Mouse (Mus musculus) c-Kit-negative CD71-positive TER-119-positive erythroid progenitor cells, embryonic 14.5 days (primary cell): ENCODE measurements around the gene Nyx.
"Not testable (repeated sequence)": the region's sequence is repeated elsewhere in the genome, so short reads cannot be mapped to it uniquely, and the experiment has no call there.

Source experiments
- DNase-seq: peaks from one replicate; pipeline ENCODE4 v3.0.0-alpha.2; 2013; ENCODE audit warnings: low read depth, low spot score

Nyx gene

GRCm38 (mm10) chrX:13465810-13466209, at the start of gene Nyx:
Gene Nyx, plus strand, starts transcription at chrX:13466110.
- no peak for DNase-seq

DNA sequence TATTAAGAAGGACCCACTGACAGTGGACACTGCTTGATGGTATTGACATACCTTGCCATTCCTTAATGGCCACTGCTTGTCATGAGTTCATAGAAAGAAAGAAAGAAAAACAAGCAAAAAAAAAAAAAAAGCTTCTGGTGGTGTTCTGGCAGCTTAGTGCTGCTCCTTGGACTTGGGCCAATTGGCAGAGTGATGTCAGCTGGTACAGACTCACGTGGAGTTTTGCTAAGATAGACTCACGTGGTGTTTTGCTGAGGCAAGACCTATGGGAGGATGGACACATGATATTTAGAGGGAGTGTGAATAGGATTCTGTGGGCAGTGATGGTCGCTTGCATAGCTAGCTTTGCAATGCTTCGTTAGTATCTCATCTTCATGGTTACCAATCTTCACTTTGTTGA, 43.9 kb upstream of the Nyx start:
- no peak for DNase-seq

- no peak for DNase-seq
These were observed 34.5 kb upstream of the Nyx start for GRCm38 (mm10) chrX:13431421-13431820.

DNA sequence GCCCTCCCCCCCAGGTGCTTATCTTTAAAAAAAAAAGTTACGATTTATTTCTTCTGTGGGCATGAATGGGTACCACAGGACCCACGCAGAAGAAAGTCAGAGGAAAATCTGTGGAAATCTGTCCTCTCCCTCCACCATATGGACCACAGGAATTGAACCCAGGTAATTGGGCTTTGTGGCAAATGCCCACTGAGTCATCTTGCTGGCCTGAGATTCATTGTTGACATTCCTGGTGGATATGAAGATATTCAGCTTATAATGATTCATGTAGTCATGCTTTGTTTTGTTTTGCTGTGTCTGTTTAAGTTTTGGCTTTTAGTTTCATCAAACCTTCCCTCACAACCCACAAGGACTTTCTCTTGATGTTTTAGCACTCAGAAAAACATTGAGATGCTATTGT, 29.9 kb upstream of the Nyx start:
- not testable (repeated sequence) for DNase-seq

DNA sequence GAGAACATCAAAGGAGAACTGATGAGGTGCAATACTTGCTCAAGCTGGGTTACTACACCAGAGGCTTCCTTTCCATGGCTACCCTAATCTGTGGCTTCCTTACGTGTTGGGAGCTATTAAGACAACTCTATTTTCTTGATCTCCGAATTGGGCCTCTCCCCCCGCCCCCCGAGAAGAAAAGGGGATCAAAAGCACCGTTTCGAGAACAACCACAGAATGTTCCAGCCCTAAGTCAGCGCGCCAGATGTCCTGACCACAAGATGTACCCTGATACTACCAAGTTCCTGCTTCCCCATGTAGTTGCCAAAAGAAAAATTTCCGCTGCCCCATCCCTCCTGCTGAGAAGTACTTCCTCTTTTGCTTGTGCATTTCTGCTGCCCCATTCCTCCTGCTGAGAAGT, 9.4 kb upstream of the Nyx start:
- DNase-seq, result not testable (repeated sequence)

- no peak for DNase-seq
These were observed 7.1 kb upstream of the Nyx start for GRCm38 (mm10) chrX:13458766-13459165.

DNA sequence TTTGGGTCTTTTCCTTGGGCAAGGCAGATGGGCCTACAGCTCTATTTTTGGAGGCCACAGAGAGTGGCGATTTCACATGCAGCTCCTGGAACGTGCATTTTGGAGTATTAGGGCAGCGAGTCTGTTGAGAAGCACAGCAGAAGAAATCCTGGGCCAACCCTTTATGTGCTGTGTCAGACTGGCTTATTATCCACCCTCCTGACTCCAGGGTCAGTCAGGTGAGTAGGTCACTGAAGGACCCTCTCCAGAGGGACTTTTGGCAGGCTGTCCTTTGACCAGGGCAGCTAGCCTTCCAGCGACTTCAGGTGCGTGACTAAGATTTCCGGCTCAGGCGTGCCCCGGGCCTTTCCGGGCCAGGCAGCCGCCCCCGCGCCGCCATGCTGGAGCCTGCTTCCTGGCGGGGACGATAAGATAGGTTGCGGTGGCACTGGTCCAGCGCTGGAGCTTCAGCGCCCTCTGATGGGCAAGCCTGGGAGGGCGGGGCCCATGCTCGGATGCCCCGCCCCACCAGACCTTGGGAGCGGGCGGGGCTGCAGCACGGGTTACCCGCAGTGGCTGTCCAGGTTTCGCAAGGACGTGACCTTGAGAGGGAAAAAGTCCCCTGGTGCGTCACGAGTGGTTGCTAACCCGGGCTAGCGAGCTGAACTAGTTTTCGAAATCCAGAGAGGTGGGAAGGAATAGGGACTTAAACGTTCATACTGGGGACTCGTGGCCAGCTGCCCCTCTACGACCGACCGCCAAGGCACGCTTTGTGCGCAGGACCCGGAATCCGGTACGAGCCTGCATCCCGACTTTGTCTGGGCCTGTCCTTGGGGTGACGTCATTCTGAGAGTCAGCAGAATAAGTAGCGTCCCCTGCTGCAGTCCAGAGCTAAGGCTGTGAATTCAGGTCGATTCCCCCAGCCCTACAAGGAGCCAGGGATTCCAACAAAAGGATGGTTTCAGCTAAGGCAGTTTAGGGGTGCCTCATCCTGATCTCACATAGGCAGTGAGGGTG, 4.3 kb upstream of the Nyx start:
- peak; percentile 74 for DNase-seq

DNA sequence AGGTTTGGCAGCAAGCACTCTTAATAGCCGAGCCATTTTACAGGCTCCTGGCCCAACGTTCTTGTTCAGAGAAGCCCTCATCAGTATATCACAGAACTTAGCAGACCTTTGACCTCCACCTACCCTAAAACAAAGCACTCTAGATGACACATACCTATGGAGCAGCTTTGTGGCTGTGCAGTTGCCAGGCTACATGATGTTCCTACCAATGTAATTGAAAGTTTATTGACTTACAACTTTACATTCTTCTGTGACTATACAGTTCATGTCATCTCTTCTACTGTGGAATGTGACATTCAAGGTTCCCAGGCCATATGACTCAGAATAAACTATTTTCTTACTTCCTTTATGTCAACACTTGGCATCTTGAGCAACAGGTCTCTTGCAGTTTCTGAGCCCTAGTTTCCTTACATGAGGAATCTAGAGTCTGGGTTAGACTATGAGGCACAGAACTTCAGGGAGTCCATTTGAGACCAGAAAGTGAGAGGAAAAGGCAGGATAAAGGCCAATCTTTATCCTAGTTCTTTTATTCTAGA, 2.9 kb upstream of the Nyx start:
- DNase-seq, result no peak

GRCm38 (mm10) chrX:13466681-13467080, 771 bp downstream of the Nyx start:
- no peak for DNase-seq

GRCm38 (mm10) chrX:13467121-13467571, 1.2 kb downstream of the Nyx start:
- DNase-seq, result no peak

DNA sequence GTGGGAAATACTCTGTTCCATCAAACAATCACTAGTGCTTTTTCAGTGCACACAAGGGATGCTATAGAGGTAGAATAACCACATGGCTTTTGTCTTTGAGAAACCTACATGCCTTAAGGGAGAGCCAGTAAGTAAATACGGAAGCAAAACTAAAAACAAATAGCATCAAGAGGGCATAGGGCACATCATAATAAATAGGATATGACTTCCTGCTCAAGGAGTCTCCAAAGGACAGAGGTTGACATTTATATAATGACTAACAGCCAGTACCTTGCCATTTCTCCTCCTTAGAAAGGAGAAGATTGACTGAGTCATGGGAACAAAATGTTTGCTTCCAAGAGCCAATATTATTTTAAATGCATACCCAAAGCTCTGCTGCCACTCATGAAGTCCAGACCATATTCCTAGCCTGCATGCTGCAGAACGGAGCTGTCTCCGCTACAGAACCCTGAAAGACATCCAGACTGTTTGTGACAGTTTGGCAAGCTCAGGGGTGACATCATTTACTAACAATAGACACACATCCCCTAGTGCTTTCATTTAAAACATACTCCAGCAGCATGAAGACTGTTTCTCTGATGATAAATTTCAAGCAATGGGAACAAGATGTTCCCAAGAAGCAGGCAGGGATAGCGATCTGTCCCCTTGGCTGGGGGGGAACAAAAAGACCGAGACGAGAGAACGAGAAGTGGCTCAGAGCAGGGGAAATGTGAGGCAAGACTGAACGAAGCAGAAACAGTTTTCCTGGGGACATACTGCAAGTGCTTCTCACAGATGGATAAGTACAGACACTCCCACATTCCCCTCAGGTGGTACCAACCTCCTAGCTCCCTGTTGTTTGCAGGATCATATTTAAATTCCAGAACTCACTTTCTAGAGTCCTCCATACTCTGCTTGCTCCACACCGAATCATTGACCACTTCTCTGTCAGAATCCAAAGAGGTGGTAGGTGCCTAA, 3.5 kb downstream of the Nyx start:
- no peak for DNase-seq

GRCm38 (mm10) chrX:13471925-13472324, 6.0 kb downstream of the Nyx start:
- no peak for DNase-seq

GRCm38 (mm10) chrX:13472751-13473225, 6.9 kb downstream of the Nyx start:
- DNase-seq, result no peak

DNA sequence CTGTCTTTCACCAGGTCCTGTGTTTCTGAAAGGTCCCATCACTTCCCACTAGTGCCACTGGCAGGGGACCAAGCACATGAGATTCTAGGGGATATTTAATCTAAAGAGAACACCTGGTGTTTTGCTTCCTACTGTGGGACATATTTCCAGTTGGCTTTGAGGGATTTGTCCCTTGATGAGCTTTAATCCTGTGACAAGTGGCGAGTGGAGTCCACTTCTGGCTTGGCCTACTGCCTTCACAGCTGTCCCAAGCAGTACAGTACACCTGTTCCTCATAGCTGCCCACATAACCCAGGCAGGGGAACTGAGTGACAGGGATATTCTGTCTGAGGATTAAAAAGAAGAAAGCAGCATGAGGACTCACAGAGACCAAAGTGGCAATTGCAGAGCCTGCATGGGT, 9.5 kb downstream of the Nyx start:
- no peak for DNase-seq

DNA sequence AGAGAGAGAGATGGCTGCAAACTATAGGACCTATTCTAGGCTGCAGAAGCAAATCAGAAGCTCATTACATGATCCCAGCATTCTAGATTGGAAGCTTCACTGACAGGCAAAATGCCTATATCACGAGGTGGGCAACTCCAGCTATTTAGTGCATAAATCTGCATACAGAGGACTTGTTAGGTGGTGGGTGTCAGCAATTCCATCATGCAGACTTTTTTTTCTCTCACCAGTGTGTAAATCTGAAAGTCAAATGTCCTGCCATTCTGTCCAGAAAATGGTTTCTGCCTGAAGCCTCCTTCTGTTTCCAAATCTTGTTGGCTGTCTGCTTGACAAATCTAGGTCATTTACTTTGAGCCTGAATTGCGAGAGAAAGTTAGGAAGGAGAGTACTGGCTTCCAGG, 11.7 kb downstream of the Nyx start:
- no peak for DNase-seq

- DNase-seq, result no peak
These were observed 12.4 kb downstream of the Nyx start for GRCm38 (mm10) chrX:13478298-13478697.

GRCm38 (mm10) chrX:13479570-13479969, 13.7 kb downstream of the Nyx start:
- DNase-seq, result no peak

DNA sequence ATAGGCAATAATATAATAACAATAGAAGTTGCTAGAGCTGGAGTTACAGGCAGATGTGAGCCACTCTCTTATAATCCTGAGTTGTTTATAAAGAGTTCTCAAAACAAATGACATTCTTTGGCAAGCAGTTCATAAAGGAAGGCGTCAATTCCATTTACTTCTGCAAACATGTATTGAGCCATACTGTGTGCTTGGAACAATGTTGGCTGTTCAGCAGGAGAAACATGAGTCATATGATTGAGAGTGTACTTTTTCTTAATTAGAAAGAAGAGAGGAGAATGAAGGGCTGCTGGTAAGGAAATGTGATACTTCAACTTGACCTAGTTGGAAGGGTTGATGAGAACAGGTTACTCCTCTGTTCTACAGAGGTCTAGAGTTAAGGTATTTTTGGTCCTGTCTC, 16.7 kb downstream of the Nyx start:
- no peak for DNase-seq

- DNase-seq, result no peak
These were observed 18.5 kb downstream of the Nyx start for GRCm38 (mm10) chrX:13484447-13484846.

DNA sequence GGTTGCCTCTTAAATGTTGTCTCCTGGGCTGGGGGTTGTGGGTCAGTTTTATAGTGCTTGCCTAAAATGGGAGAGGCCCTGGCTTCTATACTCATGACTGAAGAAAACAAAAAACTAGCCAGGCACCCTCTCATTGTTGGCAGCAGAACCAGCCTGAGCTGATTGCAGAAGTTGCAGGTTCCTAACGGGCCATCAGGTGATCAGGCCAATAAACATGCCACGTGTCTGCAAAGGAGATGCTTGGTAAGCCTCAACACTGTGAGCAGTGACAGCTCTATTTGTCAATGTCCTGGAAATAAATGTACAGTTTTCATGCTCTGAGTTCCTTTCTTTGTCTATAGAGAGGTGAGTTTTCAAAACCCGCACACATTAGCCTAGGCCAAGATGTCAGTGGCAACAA, 23.1 kb downstream of the Nyx start:
- no peak for DNase-seq

DNA sequence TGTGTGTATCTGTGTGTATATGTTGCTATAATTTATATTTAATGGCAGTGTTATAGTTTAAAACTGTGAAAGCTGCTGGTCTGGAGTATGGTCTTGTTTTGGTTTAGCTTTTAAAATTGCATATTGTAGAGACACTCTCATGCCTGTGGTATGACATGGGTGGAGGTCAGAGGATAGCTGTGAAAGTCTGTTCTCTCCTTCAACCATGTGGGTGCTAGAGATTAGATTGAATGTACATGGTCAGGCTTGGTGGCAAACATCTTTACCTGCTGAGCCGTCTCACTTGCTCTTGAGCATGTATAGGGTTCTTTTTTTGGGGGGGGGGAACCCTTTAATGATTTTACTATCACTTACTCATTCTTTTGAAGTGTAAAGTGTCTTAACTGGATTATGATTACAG, 23.9 kb downstream of the Nyx start:
- no peak for DNase-seq

DNA sequence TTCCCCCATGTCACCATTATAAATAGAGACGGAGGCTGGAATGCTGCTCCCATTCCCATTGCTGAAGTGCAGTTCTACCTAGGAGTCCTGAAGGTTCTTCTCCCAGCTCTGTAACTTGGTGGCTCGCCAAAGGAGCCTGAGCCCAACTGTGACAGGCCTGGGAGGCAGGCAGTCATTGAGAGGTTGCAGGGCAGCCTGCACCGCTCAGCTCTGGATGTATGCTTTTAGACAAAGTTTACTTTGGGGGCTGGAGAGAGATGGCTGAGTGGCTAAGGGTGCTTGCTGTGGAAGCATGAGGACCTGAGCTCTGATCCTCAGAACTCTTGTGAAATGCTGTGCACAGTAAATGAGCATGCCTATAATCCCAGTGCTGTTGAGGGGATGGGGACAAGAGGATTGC, 25.0 kb downstream of the Nyx start:
- no peak for DNase-seq
